Mouse (Mus musculus): ENCODE data around the gene Asb3.
"Not testable (repeated sequence)": the region's sequence is repeated elsewhere in the genome, so short reads cannot be mapped to it uniquely, and the experiment has no call there.

Gene Asb3

GRCm38 (mm10) chr11:31001169-31001908 is 116.1 kb downstream of the Asb3 start:
- DNase-seq (ENCODE audit: low spot score in 2 of 2): no peak

DNA sequence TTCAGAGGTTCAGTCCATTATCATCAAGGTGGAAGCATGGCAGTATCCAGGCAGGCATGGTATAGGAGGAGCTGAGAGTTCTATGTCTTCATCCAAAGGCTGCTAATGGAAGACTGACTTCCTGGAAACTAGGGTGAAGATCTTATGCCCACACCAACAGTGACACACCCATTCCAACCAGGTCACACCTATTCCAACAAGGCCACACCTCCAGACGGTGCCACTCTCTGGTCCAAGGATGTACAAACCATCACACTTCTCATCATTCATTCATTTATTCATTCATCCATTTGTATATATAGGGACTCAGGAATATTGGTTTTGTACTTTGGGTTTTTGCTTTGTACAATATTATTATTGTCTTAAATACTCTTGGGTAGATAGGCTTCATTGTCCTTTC is 124.5 kb downstream of the Asb3 start:
- not testable (repeated sequence) for DNase-seq (ENCODE audit: low spot score in 2 of 2)

DNA sequence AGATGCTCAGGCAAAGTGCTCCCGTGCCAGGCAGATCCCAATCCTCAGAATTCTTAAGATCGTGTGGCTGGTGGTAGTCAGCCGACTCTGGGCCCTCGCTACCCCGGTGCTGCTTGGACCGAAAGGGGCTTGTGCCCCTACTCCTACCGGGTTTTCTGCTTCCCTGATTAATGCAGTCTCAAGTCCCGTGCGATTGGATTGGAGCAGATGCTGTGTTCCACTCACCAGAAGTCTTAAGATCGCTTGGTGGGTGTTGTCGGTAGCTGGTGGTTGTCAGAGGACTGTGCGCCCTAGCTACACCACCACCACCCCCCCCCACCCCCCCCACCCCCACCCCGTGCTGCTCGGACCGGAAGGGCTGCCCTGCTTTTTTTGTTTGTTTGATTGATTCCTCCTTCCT is 132.2 kb downstream of the Asb3 start:
- DNase-seq (ENCODE audit: low spot score in 2 of 2): not testable (repeated sequence)

- no peak for DNase-seq (ENCODE audit: low spot score in 2 of 2)
Measured at GRCm38 (mm10) chr11:31034958-31035357, 149.7 kb downstream of the Asb3 start.

- DNase-seq (ENCODE audit: low spot score in 2 of 2): no peak
Measured at GRCm38 (mm10) chr11:31089973-31090372, 204.8 kb downstream of the Asb3 start.

- DNase-seq (ENCODE audit: low spot score in 2 of 2): no peak
Measured at GRCm38 (mm10) chr11:31090478-31090978, 205.3 kb downstream of the Asb3 start.

DNA sequence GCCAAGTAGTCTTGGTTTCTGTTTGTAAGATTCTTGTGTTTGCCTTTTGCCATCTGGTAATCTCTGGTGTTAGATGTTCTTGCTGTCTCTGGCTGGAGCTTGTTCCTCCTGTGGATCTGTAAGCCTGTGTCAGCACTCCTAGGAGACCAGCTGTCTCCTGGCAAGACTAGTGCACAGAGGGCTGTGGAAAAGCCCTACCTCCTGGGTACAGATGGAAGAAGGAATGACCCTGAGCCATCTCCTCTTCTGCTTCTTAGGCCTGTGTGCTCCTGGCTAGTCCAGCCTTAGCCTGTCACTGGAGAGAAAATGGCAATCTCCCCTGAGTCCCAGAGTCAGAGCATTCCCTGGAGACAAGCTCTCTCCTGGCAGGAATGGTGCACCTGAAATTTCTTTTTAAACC is 214.3 kb downstream of the Asb3 start:
- DNase-seq (ENCODE audit: low spot score in 2 of 2): not testable (repeated sequence)

- no peak for DNase-seq (ENCODE audit: low spot score in 2 of 2)
Measured at GRCm38 (mm10) chr11:31102188-31102587, 217.0 kb downstream of the Asb3 start.

DNA sequence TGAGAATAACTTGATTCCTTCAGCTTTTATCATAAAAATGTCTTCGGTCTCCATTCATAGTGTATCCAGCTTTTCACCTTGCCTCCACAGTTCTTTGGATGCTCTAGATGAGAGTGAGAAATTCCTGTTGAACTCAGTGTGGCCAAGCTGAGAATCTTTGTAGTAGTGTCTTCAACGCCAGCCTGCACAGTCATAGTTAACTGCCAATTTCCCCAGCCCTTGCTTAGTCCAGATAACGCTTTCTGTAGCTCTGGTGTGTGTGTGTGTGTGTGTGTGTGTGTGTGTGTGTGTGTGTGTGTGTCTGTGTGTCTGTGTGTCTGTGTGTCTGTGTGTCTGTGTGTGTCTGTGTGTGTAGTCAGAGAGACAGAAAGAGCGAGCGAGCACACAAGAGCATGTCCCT is 220.1 kb downstream of the Asb3 start:
- DNase-seq (ENCODE audit: low spot score in 2 of 2): no peak

DNA sequence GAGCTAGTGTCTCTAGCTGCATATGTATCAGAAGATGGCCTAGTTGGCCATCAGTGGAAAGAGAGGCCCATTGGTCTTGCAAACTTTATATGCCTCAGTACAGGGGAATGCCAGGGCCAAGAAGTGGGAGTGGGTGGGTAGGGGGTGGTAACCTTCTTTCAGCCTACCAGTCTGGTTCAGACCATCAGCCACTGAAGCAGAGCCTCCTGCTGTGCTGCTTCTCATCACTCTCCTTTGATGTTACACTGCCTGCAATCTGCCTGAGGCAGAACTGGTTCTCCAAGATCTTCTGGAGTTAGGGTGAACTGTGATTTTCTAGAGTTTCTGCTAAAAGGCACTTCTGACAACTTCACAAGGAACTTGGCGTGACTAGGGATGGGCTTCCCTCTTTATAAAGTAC is 241.7 kb downstream of the Asb3 start:
- not testable (repeated sequence) for DNase-seq (ENCODE audit: low spot score in 2 of 2)

GRCm38 (mm10) chr11:31133726-31134125 is 248.5 kb downstream of the Asb3 start:
- not testable (repeated sequence) for DNase-seq (ENCODE audit: low spot score in 2 of 2)

GRCm38 (mm10) chr11:31134824-31135223 is 249.6 kb downstream of the Asb3 start:
- DNase-seq (ENCODE audit: low spot score in 2 of 2): not testable (repeated sequence)

GRCm38 (mm10) chr11:31138394-31138793 is 253.2 kb downstream of the Asb3 start:
- not testable (repeated sequence) for DNase-seq (ENCODE audit: low spot score in 2 of 2)

Data from cerebellum, postnatal 4 days (tissue).